ENCODE assay signal across 7 mouse cellular contexts in the genomic region with DNA sequence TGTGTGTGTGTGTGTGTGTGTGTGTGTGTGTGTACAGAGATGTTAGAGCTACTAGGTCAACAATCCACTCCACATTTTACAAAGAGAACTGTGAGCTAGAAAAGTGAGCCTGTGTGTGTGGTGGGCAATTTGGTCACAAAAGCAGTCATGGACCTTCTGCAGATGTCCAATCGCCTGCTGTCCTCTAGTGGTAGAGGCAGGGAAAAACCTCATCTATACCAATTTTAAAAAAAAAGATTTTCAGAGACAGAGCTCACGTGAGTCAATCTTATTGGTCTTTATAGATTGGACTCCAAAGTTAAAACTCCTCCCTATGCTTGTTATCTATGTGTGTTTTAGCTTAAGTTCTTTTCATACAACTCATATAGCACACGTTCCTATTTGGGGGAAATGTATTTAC.
A peak's percentile ranks its signal among the peaks of the same experiment; 100 is the strongest.
DNase-seq lines count a peak whose midpoint lies in the region; ATAC-seq and TF ChIP-seq lines count a peak whose summit lies in the region.

No protein-coding gene starts in this region.

- no peak overlapping the region for H3K9ac ChIP-seq in hindbrain, embryonic 14.5 days
- H3K9ac ChIP-seq in liver, postnatal 0 days (replicated peaks): no peak overlapping the region
- no peak overlapping the region for H3K9ac ChIP-seq in neural tube, embryonic 15.5 days (replicated peaks)

- H3K36me3 ChIP-seq in hindbrain, embryonic 14.5 days (replicated peaks; ENCODE audit: control insufficient read depth, insufficient read depth): no peaks in the 10 kb centered on the region
- no peaks in the 10 kb centered on the region for H3K36me3 ChIP-seq in liver, postnatal 0 days (replicated peaks; ENCODE audit: insufficient read depth, low read length)
- H3K36me3 ChIP-seq in neural tube, embryonic 15.5 days: no peaks in the 10 kb centered on the region

- H3K4me1 ChIP-seq in hindbrain, embryonic 14.5 days (replicated peaks; ENCODE audit: control insufficient read depth, insufficient read depth, low read length): no peaks in the 10 kb centered on the region
- no peaks in the 10 kb centered on the region for H3K4me1 ChIP-seq in liver, postnatal 0 days (ENCODE audit: insufficient read depth)
- no peaks in the 10 kb centered on the region for H3K4me1 ChIP-seq in neural tube, embryonic 15.5 days

- no peaks in the 10 kb centered on the region for H3K27me3 ChIP-seq in hindbrain, embryonic 14.5 days (ENCODE audit: control insufficient read depth, insufficient read depth, low read length)
- no peaks in the 10 kb centered on the region for H3K27me3 ChIP-seq in liver, postnatal 0 days (ENCODE audit: insufficient read depth, low read length)
- no peaks in the 10 kb centered on the region for H3K27me3 ChIP-seq in neural tube, embryonic 15.5 days (replicated peaks)

- H3K4me2 ChIP-seq in hindbrain, embryonic 14.5 days (replicated peaks): no peak overlapping the region
- H3K4me2 ChIP-seq in liver, postnatal 0 days (ENCODE audit: low read depth, low read length): no peak overlapping the region
- H3K4me2 ChIP-seq in neural tube, embryonic 15.5 days: no peak overlapping the region

- H3K4me3 ChIP-seq in hindbrain, embryonic 14.5 days (replicated peaks; ENCODE audit: low read length): no peak overlapping the region
- H3K4me3 ChIP-seq in liver, postnatal 0 days (ENCODE audit: low read depth, low read length): no peak overlapping the region
- H3K4me3 ChIP-seq in neural tube, embryonic 15.5 days (replicated peaks): no peak overlapping the region

- WGBS in hindbrain, embryonic 14.5 days: 15% methylated on average over 3 of the region's 3 CpGs
- whole genome bisulfite sequencing in liver, postnatal 0 days (ENCODE audit: insufficient replicate concordance): 8% methylated on average over 3 of the region's 3 CpGs
- WGBS in neural tube, embryonic 15.5 days: 10% methylated on average over 3 of the region's 3 CpGs

- no peaks in the 10 kb centered on the region for H3K9me3 ChIP-seq in hindbrain, embryonic 14.5 days (ENCODE audit: control insufficient read depth, low read length)
- no peaks in the 10 kb centered on the region for H3K9me3 ChIP-seq in liver, postnatal 0 days (ENCODE audit: low read length)
- H3K9me3 ChIP-seq in neural tube, embryonic 15.5 days (replicated peaks): no peaks in the 10 kb centered on the region

- peak; percentile 78 for ATAC-seq in activated CD4-positive, CD25-positive, alpha-beta regulatory T cell, adult 4 months
- ATAC-seq in hindbrain, embryonic 14.5 days (ENCODE audit: low FRiP score): peak; percentile 82
- ATAC-seq in liver, postnatal 0 days: no peak
- peak; percentile 83 for ATAC-seq in neural tube, embryonic 15.5 days (ENCODE audit: low FRiP score)

- no peak for TF ChIP-seq EP300 in liver, postnatal 0 days (IDR thresholded peaks at IDR 0.05; ENCODE audit: low read depth)

- peak; percentile 84 for TF ChIP-seq CTCF in liver, postnatal 0 days (IDR thresholded peaks at IDR 0.05; ENCODE audit: low read depth)

- peak; percentile 64 to 75 for DNase-seq in right cerebral cortex, postnatal 10 days (ENCODE audit: low spot score in 2 of 2)
- DNase-seq in right cerebral cortex, postnatal 36 days (ENCODE audit: low spot score in 2 of 2): no peak
- DNase-seq in embryo, embryonic 9.5 days (ENCODE audit: extremely low spot score): peak; percentile 52
- peak; percentile 83 for DNase-seq in hindbrain, embryonic 14.5 days (ENCODE audit: low spot score)
- DNase-seq in liver, postnatal 0 days: peak; percentile 25

- H3K27ac ChIP-seq in hindbrain, embryonic 14.5 days: no peak overlapping the region
- no peak overlapping the region for H3K27ac ChIP-seq in liver, postnatal 0 days (ENCODE audit: low read depth)
- no peak overlapping the region for H3K27ac ChIP-seq in neural tube, embryonic 15.5 days (replicated peaks)

Comparison
In these comparisons a context has a peak if more than half of its experiments do, and no peak if none do; other contexts are left out.
1. DNase-seq: peak in right cerebral cortex, postnatal 10 days (2 of 2), embryo, embryonic 9.5 days (single experiment), hindbrain, embryonic 14.5 days (single experiment) and liver, postnatal 0 days (single experiment); none in right cerebral cortex, postnatal 36 days (0 of 2).